Mouse (Mus musculus) layer of hippocampus, adult 9-11 months (tissue): ENCODE data around the gene Mrpl44.
A peak's percentile ranks its signal among the peaks of the same experiment; 100 is the strongest.

ENCODE experiments used
- DNase-seq: peaks from one replicate; pipeline ENCODE4 v3.0.0; 2022

Mrpl44 gene

DNA sequence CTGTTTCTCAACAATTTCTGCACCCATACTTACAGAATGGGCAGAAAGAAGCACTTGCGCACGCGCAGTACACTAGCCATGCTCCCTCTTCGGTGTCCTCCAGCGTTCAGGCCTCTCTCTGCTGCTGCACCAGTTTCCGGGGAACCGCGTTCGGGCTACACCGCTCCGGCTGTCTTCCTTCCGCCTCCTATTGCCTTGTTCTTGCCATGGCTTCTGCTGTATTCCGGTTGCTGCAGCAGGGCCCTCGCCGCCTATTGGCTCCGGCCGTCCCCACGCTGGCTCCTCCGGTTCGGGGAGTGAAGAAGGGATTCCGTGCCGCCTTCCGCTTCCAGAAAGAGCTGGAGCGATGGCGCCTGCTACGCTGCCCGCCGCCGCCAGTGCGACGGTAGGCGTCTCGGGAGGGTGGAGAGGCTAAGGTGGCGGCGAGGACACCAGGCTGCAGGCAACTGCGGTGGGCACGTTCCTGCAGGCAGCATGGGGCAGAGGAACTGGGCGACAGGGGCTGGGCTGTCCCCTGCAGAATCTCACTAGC lies at the start of gene Mrpl44, which contains the start of gene Wdfy1:
TSS of gene Mrpl44 (plus strand) at position 92 of the 532 bp plus-strand sequence.
TSS of gene Wdfy1 (minus strand) at position 217 of the 532 bp plus-strand sequence.
- DNase-seq = peak; percentile 96

DNA sequence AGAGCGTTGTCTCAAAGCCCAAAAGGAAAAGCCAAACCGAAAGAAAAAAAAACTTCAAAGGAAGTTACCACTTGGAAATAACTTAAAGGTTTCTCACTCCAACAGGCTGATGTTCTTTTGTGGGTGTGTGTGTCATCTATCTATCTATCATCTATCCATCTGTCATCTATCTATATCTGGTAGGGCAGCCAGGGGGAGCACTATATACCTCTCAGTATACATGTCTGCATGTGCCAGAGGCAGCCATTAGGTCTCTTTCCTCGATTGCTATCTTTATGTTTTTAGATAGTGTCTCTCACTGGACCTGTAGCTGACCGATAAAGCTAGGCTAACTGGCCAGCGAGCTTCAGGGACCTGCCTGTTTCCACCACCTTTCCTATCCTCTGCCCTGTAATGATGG lies 41.0 kb upstream of the Mrpl44 start:
- no peak for DNase-seq

DNA sequence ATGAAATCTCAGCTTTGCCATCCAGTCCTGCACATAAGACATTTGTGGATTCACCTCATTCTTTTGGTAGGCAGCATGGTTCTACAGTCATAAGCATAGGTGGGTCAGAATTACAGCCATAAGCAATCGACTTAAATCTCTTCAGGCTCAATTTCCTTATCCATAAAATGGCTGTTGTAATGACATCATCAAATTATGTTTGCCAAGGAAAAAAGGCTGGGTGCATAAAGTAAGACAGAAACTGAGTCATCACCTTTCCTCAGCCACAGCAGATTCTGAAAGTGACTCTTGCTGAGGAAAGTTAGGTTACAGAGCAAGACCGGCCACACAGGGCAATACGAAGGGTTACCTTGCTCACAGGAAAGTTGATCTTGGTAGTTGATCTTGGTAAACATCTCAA lies 39.4 kb upstream of the Mrpl44 start:
- DNase-seq = no peak

DNA sequence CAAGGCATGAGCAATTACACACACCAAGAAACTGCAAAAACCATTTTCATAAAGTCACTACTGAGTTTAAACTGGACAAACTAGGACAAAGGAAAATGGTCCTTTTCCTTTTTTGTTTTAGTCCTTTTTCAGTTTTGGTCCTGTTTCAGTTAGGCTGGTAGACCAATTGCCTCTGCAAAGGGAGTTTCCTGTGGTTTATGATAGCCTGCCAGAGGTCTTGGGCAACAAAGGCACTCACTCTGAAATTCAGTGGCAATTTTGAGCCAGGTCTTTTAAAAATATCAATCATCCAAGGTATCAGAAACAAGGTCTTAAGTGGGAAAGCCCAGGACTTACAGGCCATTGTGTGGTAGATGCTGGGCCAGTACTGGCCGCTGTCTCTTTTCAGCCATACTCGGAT lies 36.1 kb upstream of the Mrpl44 start:
- DNase-seq = no peak

DNA sequence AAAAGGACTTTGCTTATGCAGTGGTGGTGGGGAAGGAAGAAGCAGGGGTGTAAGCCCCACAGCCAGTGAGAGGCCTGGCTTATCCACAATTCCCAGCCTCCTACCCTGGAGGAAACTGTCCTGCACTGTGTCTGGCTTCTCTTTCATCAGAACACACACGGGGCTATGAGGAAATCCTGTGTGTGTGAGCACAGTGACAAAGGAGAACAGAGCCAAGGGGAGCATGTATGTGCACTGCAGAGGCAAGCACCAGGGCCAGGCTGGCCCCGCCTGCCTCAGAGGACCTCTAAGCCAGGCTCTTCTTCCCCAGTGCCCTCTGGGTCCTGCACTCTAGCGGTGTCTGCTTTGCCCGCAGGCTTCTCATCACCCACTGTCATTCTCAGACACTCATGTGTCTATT lies 34.8 kb upstream of the Mrpl44 start:
- DNase-seq = no peak

DNA sequence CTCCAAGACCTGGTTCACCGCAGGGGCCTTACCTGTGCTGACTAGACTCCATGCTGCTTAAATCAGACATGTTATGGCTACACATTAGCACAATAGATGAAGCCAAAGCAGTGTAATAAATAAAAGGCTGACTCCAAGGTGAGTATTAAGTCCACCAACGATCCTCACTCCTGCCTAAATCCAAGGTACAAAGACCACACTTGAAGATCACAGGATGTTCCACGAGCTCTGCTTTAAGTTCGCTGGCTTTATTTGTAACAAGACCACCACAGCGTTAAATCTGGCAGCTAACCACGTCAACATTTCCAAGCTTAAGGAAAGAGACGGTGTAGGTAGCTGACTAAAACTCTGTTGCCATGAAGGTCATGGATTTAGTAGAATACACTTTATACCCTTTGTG lies 32.9 kb upstream of the Mrpl44 start:
- DNase-seq = no peak

DNA sequence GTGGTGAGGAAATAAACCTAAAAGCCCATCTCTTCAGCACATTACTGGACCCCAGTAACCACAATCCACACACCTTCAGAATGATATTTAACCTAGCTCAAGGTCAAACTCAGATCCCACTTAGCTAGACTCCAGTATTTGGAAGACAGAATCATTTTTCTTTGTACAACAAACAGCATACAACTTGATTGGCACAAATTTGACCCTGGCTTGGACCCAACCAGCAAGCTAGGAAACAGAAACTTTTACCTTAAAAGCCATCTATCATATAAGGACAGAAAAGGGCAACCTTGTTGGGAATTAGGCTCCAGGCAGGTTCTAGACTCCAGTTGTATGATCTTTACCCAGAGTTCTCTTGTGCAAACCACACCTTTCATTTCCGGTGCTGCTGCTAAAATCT lies 32.4 kb upstream of the Mrpl44 start:
- no peak for DNase-seq

DNA sequence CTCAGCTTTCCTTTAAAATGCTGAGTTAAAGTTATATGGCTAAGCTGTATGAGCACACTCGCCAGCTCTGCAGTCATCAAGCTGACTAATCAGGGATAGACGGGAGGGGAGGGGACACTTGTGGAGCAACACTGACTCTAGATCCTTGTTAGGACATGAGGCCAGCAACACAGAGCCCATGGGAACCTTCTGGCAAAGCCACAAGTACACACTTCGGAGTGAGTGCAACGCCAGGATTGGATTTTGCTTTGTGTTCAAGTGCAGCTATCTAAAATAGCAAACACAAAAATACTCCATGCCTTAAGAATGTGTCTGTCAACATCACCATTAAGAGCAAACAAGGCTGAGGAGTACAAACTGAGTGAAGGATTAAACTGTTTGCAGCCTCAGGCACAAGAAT lies 29.8 kb upstream of the Mrpl44 start:
- no peak for DNase-seq

DNA sequence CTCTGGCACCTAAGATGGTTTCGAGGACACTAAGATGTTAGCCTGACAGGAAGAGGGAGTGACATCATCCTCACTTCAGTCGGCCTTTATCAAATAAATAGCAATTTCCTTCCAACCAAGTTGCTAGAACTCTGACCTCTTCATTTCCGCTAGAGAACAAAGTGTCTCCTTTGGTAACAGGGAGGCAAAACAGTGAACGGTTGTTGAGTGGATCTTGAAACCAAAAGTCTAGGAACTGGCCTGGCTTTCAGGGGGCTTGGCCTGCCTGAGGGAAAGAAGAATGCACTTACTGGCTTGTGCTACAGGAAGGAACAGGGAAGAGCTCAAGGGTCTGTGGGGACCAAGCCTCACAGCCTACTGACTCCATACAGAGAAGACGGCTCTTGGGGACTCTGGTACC lies 24.6 kb upstream of the Mrpl44 start:
- no peak for DNase-seq

DNA sequence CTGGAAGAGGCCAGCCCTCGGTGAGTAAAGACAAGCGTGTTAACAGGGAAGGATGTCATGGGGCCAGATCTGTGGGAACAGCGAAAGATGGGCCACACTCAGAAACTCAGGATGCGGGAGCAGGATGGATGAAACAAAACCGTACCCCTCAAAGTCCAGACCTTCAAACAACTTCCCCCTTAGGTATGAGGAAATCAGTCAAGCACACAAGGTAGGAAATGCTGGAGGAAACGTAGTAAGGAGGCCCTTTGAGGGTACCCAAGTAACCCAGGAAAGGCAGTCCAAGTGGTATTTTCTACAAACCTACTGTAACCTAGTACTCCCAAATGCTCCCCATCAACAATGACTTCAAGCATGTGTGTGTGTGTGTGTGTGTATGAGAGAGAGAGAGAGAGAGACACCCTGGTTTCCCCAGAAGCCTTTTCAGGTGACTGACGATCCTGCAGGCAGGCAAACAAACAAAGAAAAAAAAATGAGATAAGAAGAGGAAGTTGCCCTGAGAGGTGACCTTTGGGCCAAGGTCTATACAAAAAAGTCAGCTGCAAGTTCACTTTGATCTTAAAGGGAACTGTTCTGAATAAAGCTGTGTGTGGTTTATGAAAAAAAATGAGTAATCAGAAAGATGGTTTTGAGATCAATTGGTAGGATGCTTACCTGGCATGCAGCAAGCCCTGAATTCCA lies 23.7 kb upstream of the Mrpl44 start:
- no peak for DNase-seq

DNA sequence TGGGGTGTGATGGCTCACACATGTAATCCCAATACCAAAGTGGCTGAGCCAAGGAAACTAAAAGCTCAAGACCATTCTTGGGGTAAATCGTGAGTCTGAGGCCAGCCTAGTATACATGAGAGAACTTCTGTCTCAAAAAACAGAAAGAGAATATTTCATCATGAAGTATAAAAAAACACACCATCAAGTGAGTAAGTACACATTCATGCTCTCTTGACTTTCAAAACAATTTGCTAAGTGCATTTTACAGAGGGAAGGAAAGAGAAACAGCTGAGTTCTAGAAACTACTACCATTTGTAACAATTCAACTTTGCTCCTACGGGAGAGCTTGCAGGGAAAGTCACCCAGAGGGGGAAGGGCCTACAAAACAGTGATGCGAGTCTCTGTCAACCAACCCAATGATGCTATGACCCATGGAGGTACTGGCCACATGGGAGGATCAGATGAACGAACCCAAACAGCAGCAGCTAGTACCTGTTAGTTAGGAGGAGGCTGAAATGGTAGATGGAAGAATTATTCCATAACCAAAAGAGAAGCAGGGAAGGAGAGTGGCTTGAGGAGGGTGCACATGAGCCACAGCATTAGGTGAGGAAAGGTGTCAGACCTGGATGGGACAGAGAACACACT lies 23.0 kb upstream of the Mrpl44 start:
- DNase-seq = no peak

DNA sequence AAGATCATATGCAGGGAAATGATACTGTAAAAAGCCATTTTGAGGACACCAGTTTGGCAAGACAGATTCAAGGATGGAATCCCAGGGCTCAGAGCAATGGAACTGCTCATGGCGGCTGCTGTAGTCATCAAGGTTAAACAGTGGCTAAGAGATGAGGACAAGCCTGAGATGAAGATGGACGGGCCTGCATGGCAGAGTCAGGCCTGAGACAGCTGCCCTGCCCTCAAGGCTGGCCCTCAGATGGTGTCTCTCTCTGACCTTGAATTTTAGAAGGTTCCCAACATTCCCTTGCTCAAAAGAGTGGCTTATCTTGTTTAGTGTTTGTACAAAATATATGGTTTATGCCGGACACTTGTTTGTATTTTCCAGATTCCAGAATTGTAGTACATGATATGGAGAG lies 22.4 kb upstream of the Mrpl44 start:
- no peak for DNase-seq

DNA sequence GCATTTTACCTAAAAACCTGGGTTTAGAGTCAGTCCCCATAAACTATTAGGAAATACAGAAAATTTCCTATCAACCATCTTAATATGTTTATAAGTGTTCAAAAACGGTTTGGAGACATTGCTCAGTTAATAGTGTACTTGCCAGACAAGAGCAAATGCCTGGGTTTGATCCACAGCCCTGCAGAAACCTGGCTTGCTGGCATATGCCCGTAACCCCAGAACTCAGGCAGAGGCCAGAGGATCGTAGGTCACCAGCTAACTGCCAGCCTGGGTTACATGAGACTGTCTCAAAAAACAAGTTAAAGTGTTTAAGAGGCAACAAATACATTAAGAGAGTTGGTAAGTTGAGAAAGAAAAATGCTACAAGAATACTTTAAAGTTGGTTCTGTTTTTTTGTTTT lies 20.9 kb upstream of the Mrpl44 start:
- DNase-seq = no peak

DNA sequence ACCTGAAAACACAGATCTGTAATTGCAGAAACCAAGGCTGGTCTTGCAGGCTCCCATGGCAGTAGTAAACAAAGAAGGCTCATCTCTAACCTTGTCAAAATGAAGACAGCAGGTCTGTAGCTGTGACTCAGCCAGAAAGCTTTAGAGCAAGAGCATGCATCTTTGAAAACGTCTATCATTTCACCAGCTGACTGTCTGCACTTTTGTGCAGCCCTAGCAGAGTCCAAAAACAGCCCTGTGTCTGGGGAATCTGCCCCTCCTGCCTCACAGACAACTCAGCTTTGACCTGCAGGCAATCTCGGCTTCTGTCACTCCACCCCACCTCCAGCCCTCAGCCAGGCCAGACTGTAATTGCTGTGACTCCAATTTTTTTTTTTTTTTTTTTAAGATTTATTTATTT lies 20.4 kb upstream of the Mrpl44 start:
- no peak for DNase-seq

DNA sequence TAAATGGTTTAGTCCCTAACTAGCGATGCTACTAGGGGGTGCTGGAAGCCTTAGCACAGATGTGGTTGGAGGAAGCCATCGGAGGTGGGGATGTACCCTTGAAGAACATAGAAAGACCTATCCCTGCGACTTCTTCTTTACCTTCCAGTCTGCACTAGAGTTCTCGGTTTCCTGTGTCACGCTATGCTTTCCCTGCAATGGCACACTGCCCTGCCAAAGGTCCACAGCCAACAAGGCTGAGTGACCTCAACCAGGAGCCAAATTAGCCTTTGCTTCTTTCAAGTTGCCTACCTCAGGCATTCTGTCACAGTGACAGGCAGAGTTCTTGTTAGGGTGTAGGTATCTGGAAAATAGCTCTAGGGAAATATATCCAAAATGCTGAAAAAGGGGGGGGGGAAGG lies 19.4 kb upstream of the Mrpl44 start:
- DNase-seq = no peak

DNA sequence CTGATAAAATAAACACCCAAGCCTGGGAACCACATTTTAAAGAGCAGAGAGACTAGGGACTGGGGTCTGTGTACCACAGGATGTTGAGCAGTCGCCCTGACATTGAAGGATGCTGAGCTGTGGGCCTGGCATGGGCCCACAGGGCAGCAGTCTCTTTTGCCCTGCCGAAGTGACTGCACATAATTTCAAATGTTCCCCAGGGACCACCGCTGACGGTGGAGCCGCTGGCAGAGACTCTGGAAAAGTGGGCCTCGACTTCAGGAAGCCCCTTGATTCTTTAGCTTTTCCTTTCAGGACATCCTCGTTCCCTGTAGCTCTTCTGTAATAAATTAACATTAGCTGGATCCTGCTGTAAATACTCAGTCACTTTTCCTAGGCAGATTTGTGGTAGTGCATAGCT lies 18.7 kb upstream of the Mrpl44 start:
- DNase-seq = no peak

DNA sequence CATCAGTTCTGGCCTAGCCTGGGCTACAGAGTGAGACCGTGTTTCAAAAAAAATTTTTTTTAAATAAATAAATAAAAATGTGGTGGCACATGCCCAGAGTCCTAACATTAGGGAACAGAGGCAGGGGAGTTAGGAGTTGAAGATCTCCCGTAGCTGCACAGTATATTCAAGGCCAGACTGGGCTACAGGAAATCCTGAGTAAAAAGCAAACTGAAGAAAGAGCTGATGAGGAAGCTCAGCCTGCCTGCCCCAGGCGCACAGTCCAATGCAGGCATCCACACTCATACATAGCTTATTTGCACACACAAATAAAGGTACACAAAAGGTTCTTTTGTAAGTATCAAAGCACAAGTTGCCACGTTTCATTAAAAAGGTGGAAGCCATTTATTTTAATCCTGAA lies 18.2 kb upstream of the Mrpl44 start:
- DNase-seq = no peak

DNA sequence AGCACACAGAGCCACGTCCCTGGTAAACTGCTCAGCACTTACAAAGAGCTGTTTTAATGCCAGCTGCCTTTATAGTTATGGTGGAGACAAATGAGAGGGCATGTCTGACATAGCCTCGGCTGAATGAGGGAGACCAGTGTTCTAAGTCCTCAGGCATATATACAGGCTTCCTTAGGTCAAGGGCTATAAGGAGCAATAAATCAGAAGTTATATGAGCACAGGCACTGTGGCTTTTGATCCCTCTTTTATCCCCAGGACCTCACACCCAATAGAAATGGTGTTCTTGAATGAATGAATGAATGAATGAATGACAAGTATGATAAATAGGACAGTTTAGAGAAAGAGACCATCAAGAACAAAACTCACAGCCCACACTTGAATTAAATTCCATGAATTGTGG lies 16.8 kb upstream of the Mrpl44 start:
- no peak for DNase-seq

DNA sequence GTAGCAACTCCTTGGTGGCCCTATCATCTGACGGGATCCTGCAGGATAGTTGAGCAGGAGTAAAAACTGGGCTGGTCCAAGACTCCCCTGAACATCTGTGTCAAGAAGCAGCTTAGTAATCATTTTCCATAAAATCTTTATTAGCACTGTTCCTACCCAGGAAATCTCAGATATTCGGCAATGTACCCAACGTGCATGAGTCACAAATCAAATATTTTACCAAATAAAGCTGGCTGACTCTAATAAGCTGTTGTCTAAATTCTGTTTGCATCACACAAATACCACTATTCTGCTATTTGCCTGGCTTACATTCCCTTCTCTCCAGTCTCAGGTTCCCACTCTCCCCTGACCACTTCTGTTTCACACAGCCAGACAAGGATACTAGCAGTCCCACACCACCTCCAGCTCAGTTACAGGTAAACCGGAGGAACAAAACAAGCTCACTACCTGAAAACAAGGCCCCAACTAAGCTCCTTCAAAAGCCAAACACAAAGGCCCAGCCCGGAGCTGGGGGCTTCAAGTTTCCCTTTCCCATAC lies 16.3 kb upstream of the Mrpl44 start:
- DNase-seq = no peak

DNA sequence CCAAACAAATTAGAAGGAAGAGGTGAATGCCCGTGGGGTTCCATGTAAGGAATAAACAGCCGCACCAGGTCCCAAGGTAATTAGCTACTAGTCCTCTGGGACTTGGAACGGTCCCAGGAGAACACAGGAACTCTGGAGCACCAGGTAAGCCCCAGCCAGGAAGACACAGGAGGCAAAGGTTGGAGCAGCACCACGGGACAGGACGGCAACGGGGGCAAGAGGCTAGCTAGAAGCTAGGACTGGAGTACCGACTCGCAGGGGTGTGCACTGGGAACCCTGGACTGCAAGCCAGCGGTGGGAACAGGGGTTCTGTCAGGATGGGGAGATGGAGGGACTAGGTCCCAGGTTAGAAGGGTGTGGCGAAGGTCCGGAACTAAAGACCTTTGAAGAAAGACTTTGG lies 15.2 kb upstream of the Mrpl44 start:
- DNase-seq = no peak

DNA sequence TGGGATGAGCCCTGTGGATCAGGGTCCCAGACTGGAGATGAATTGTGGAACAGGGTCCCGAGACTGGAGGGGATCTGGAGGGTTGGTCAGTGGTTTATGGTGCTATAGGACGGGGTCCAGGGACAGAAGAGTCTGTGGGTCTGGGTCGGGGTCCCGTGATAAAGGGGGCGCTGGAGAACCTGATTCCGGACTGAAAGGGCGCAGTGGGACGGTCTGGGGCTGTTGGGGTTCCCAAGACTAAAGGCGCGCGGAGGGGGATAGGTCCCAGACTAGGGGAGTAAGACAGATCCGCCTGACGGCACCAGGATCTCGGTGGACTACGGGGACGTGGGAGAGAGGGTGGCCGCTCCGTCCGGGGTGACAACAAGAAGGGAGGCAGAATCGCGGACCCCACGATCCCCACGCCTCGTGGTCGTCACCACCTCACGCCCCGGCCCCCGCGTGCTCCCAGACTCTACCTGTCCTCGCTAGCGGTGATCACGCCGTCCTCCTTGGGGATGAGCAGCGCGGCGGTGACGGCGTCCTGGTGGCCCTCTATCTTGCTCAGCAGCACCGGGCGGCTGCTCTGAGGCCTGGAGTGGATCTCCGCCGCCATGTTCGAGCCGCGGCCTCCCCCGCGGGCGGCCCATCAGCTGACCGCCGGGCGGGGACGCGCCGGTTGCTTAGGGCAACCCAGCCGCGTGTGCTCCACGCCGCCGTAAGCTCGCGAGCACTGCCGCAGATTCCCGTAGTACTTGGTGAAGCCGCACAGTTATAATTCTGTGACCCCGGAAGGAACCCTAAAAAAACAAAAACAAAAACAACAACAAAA lies 14.5 kb upstream of the Mrpl44 start:
- DNase-seq = peak; percentile 88

DNA sequence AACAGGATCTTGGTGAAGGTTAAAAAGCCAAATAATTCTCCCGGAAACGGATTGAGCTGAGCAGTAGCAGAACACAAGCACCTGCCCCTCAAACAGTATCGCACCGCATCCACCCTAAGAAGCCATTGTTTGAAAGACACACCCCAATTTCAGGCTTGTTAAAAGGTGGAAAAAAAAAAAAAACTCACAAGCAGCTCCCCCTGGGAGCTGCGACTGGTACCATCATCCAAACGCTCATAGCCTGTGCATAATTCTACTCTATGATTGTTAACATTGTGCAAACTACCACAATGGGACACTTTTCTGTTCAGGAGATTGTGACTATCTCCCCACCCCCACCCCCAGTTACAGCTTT lies 13.9 kb upstream of the Mrpl44 start:
- DNase-seq = no peak
